Mouse (Mus musculus): ENCODE measurements at regions not wholly inside any gene's neighbourhood (a gene's known extent, or its start where the extent isn't known, plus 50 kb on each side); places are given as distances from the start of the nearest gene placed in this dataset.

- no peak for DNase-seq (ENCODE audit: low spot score)
- H3K36me3 ChIP-seq (ENCODE audit: insufficient read depth, low read length): no peaks in the 10 kb centered on the region
- WGBS: 90% methylated on average over 2 of the region's 2 CpGs
- TF ChIP-seq CTCF (IDR thresholded peaks at IDR 0.05; ENCODE audit: low read depth): no peak
- no peak overlapping the region for H3K27ac ChIP-seq
- no peak overlapping the region for H3K4me3 ChIP-seq (ENCODE audit: low read length)
- H3K4me2 ChIP-seq (ENCODE audit: low read depth, low read length): no peak overlapping the region
- H3K9ac ChIP-seq (replicated peaks; ENCODE audit: low read length): no peak overlapping the region
- H3K27me3 ChIP-seq (ENCODE audit: insufficient read depth, low read length): no peaks in the 10 kb centered on the region; the same call in 1 of the 2 replicates
- no peak for ATAC-seq
- no peaks in the 10 kb centered on the region for H3K4me1 ChIP-seq (ENCODE audit: insufficient read depth, low read length)
- H3K9me3 ChIP-seq (ENCODE audit: low read length): no peaks in the 10 kb centered on the region
These were observed 115.8 kb downstream of the Lnpk start for GRCm38 (mm10) chr2:74463407-74463806.

DNA sequence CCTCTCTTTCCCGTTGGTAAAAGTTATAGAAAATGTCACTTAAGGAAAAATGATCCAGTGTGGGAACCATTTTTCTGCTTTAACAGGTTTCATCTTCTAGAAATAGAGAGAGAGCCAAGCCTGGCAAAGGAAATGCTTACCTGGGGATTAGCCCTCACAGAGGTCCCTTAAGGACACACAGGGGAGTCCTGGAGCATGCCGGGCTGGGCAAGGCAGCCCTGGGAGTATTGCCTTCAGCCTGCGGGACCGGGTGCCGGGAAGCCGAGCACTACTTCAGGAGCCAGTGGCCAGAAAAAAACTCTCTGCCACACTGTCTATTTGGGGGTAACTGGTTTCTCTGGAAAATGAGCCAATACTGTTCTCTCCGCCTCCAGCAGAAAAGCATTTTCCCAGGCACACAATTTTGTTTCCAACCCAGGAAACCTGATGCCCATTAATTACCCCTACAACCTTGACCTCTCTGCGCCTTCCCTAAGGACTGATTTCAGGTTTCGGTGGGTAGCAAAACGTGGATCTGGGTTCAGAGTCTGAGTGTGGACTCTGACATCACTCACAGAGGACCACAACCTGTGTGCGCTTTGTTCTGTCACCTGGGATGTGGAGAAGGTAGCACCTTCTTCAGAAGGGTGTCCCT, 117.9 kb downstream of the Lnpk start:
- H3K27ac ChIP-seq: no peak overlapping the region
- H3K27me3 ChIP-seq (ENCODE audit: insufficient read depth, low read length): no peaks in the 10 kb centered on the region; the same call in 1 of the 2 replicates
- H3K4me1 ChIP-seq (ENCODE audit: insufficient read depth, low read length): no peaks in the 10 kb centered on the region
- no peak overlapping the region for H3K4me2 ChIP-seq (ENCODE audit: low read depth, low read length)
- WGBS: 75% methylated on average over 11 of the region's 11 CpGs
- no peak overlapping the region for H3K9ac ChIP-seq (replicated peaks; ENCODE audit: low read length)
- no peaks in the 10 kb centered on the region for H3K9me3 ChIP-seq (ENCODE audit: low read length)
- DNase-seq (ENCODE audit: low spot score): no peak
- H3K4me3 ChIP-seq (ENCODE audit: low read length): no peak overlapping the region
- no peaks in the 10 kb centered on the region for H3K36me3 ChIP-seq (ENCODE audit: insufficient read depth, low read length)
- ATAC-seq: no peak
- TF ChIP-seq CTCF (IDR thresholded peaks at IDR 0.05; ENCODE audit: low read depth): no peak

- ATAC-seq (no peak), DNase-seq (ENCODE audit: low spot score) (no peak)
- WGBS: 80% methylated on average over 4 of the region's 4 CpGs
- H3K9me3 ChIP-seq (ENCODE audit: low read length): no peaks in the 10 kb centered on the region
- H3K27ac ChIP-seq: no peak overlapping the region
- H3K4me2 ChIP-seq (ENCODE audit: low read depth, low read length): no peak overlapping the region
- no peak for TF ChIP-seq CTCF (IDR thresholded peaks at IDR 0.05; ENCODE audit: low read depth)
- H3K4me1 ChIP-seq (ENCODE audit: insufficient read depth, low read length): peaks cover 9% of the 10 kb centered on the region
- H3K9ac ChIP-seq (replicated peaks; ENCODE audit: low read length): no peak overlapping the region
- no peak overlapping the region for H3K4me3 ChIP-seq (ENCODE audit: low read length)
- no peaks in the 10 kb centered on the region for H3K36me3 ChIP-seq (ENCODE audit: insufficient read depth, low read length)
- no peaks in the 10 kb centered on the region for H3K27me3 ChIP-seq (ENCODE audit: insufficient read depth, low read length)
These were observed 124.8 kb downstream of the Lnpk start for GRCm38 (mm10) chr2:74454431-74454830.

DNA sequence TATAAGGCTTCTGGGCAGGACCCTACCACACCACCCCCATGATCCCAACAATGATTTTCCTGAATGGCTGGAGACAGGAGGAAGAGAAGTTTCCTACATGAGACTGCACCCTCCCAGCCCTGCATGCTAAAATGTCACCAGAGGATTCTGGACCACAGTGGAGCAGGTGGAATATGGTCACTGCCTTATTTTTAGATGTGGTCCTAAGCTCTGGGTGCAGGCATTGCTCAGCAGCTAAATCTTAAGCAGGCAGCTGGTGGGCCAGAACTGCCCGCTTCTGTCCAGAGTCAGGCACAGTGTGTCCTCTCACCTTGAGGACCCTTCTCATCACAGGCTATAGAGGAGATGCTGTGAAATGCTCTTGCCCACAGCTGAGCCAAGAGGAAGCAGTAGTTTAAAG, 126.6 kb downstream of the Lnpk start:
- H3K27ac ChIP-seq: no peak overlapping the region
- no peak overlapping the region for H3K4me2 ChIP-seq (ENCODE audit: low read depth, low read length)
- 91% methylated on average over 1 of the region's 1 CpGs for WGBS
- no peak for TF ChIP-seq CTCF (IDR thresholded peaks at IDR 0.05; ENCODE audit: low read depth)
- ATAC-seq: no peak
- H3K4me1 ChIP-seq (ENCODE audit: insufficient read depth, low read length): peaks cover 9% of the 10 kb centered on the region
- H3K4me3 ChIP-seq (ENCODE audit: low read length): no peak overlapping the region
- no peaks in the 10 kb centered on the region for H3K36me3 ChIP-seq (ENCODE audit: insufficient read depth, low read length)
- no peak for DNase-seq (ENCODE audit: low spot score)
- H3K27me3 ChIP-seq (ENCODE audit: insufficient read depth, low read length): no peaks in the 10 kb centered on the region
- H3K9ac ChIP-seq (replicated peaks; ENCODE audit: low read length): no peak overlapping the region
- H3K9me3 ChIP-seq (ENCODE audit: low read length): no peaks in the 10 kb centered on the region

GRCm38 (mm10) chr2:74451578-74451977, 127.7 kb downstream of the Lnpk start:
- ATAC-seq (peak; percentile 46; the same call in 1 of the 2 replicates), DNase-seq (ENCODE audit: low spot score) (peak; percentile 49)
- no peak overlapping the region for H3K4me3 ChIP-seq (ENCODE audit: low read length)
- no peaks in the 10 kb centered on the region for H3K27me3 ChIP-seq (ENCODE audit: insufficient read depth, low read length)
- H3K27ac ChIP-seq: 0 out of 2 replicates have a peak overlapping the region, but pooled peaks have one; percentile 1
- no peak for TF ChIP-seq CTCF (IDR thresholded peaks at IDR 0.05; ENCODE audit: low read depth)
- WGBS: 14% methylated on average over 6 of the region's 6 CpGs
- no peaks in the 10 kb centered on the region for H3K36me3 ChIP-seq (ENCODE audit: insufficient read depth, low read length)
- H3K4me2 ChIP-seq (ENCODE audit: low read depth, low read length): peak overlapping the region; percentile 19; the same call in 1 of the 2 replicates
- H3K4me1 ChIP-seq (ENCODE audit: insufficient read depth, low read length): peaks cover 9% of the 10 kb centered on the region
- H3K9ac ChIP-seq (replicated peaks; ENCODE audit: low read length): no peak overlapping the region
- no peaks in the 10 kb centered on the region for H3K9me3 ChIP-seq (ENCODE audit: low read length)

- ATAC-seq (peak; percentile 73), DNase-seq (ENCODE audit: low spot score) (peak; percentile 65)
- no peak overlapping the region for H3K9ac ChIP-seq (replicated peaks; ENCODE audit: low read length)
- H3K4me2 ChIP-seq (ENCODE audit: low read depth, low read length): peak overlapping the region; percentile 19; the same call in 1 of the 2 replicates
- H3K4me1 ChIP-seq (ENCODE audit: insufficient read depth, low read length): peaks cover 9% of the 10 kb centered on the region
- H3K27me3 ChIP-seq (ENCODE audit: insufficient read depth, low read length): no peaks in the 10 kb centered on the region
- no peak for TF ChIP-seq CTCF (IDR thresholded peaks at IDR 0.05; ENCODE audit: low read depth)
- no peak overlapping the region for H3K4me3 ChIP-seq (ENCODE audit: low read length)
- 19% methylated on average over 4 of the region's 4 CpGs for WGBS
- no peaks in the 10 kb centered on the region for H3K9me3 ChIP-seq (ENCODE audit: low read length)
- no peaks in the 10 kb centered on the region for H3K36me3 ChIP-seq (ENCODE audit: insufficient read depth, low read length)
- H3K27ac ChIP-seq: 0 out of 2 replicates have a peak overlapping the region, but pooled peaks have one; percentile 1
These were observed 128.2 kb downstream of the Lnpk start for GRCm38 (mm10) chr2:74451038-74451437.

DNA sequence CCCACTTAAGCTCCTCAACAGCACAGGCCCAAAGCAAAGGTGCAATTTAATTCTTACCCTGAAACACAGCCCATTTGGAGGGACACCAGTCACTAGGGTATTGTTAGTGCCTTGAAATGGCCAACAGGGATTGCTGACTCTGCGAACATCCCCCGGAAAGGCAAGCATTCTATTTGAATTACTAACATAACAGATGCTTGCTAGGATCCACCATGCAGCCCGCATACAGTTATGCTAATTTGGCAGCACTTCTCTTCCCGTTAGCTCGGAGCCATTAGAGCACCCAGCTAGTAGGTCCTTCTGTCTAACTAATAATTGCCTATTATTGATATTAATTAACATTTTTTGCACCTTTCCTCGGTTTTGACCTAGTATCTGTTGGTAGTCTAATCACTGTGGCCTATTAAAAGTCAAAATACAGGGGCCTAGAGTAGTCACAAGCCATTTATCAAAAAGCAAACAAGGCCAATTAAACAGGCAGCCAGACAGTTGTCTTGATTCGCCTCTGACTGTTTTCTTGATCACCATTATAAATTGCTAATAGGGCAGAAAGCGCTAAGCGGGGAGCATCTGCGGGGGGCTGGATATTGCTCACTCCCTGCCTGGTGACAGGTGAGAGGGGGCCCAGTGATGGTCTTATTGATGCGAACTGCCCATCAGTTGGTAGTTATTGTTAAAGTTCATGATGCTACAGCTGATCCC, 129.0 kb downstream of the Lnpk start:
- no peak overlapping the region for H3K4me2 ChIP-seq (ENCODE audit: low read depth, low read length)
- 0 out of 2 replicates have a peak, but pooled peaks have one; percentile 41 for ATAC-seq
- H3K27me3 ChIP-seq (ENCODE audit: insufficient read depth, low read length): no peaks in the 10 kb centered on the region

More for the DNA sequence above, 129.0 kb downstream of the Lnpk start:
- no peak for TF ChIP-seq CTCF (IDR thresholded peaks at IDR 0.05; ENCODE audit: low read depth)
- Histone ChIP-seq H3K9ac (replicated peaks; ENCODE audit: low read length) (no peak overlapping the region), H3K36me3 (ENCODE audit: insufficient read depth, low read length) (no peaks in the 10 kb centered on the region), H3K4me3 (ENCODE audit: low read length) (no peak overlapping the region), H3K27ac (no peak overlapping the region), H3K9me3 (ENCODE audit: low read length) (no peaks in the 10 kb centered on the region), H3K4me1 (ENCODE audit: insufficient read depth, low read length) (peaks cover 9% of the 10 kb centered on the region)
- DNase-seq (ENCODE audit: low spot score): peak; percentile 28
- 23% methylated on average over 11 of the region's 11 CpGs for WGBS

Data from hindbrain, postnatal 0 days (tissue).